Mouse (Mus musculus): ENCODE data around the gene Hectd4.

Hectd4 gene

DNA sequence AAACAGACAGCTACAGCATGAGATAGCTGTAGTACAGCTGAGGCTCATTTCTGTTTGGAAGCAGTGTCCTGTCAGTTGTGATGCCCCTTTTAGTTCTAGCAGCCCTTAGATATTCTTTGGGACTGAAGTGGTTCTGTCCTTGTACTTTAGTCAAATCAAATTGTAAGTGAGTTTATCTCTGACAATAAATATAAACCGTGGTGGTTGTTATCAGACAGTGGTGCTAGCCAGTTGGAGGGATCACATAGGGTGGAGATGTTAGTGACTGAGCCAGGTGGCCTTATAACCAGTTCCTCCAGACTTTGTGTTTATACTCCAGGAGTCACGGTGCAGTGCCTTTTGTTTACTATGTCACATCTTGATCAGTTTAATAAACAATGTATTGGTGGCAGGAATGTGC is 13.7 kb downstream of the Hectd4 start:
- no peak for DNase-seq (ENCODE audit: low spot score in 2 of 2)

DNA sequence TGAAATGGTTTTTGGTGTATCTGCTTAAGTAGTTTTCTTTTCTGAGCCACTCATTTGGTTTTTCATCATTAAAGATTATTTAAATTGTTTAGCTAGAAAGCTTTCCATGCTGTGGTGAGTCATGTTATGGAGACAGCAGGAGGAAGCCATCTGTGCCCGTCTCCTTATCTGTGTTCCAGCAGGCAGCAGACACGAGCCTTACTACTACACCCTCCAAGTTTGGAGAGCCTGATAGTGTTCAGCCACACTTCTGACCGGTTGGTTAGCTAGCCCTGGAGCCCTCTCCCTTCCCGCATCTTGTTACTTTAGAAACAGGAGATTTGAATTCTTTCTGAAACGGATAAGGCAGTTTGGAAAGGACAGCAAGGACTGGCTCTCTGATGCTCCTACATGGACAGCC is 16.2 kb downstream of the Hectd4 start:
- no peak for DNase-seq (ENCODE audit: low spot score in 2 of 2)

DNA sequence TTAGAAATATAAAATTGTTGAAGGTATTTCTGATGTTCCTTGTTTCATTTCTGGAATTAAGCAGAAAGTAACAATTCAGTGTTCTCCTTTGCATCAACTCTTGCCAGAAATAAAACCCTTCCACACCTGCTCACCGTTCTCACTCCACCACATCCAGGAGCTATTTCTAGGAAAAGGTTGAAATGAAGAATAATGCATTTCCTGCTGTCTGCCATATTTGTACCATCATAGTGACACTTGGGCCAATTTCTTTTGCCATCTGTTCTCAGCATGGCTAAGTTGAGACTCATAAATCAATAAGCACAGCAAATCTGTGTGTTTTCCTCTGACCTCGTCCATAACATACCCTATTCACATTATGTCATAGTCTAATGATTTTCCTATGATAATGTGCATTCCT is 18.2 kb downstream of the Hectd4 start:
- DNase-seq (ENCODE audit: low spot score in 2 of 2), result no peak

DNA sequence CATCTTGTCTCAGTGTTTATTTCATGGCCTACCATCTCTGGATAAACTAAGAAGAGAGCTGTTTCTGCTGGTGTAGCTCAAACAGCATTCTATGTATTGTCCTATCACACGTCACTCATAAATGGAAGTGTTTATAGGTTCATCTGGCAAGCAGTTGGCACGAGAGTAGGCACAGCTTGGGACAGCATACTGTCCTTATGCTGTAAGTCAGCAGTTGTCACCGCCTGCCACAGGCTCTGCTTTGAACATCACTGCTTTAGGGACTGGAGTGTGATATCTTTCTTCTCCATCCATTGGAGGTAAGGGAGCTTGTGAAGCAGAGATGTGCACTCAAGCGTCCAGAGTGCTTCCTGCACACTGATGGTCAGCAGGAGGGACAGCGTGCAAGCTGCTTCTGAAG is 19.8 kb downstream of the Hectd4 start:
- no peak for DNase-seq (ENCODE audit: low spot score in 2 of 2)

DNA sequence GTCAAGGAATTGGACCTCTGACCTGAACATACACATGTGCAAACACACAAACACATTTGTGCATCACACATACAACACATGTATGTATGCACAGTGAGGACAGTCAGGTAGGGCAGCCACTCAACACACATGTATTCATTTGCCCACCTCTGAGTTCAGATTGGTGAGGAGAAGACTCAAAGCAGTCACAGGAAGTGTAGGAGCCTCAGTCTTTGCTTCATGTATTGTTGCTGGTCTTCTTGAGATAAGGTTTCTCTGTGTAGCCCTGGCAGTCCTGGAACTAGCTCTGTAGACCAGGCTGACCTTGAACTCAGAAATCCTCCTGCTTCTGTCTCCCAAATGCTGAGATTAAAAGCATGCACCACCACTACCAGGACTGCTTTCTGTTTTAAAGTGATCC is 21.2 kb downstream of the Hectd4 start:
- no peak for DNase-seq (ENCODE audit: low spot score in 2 of 2)

DNA sequence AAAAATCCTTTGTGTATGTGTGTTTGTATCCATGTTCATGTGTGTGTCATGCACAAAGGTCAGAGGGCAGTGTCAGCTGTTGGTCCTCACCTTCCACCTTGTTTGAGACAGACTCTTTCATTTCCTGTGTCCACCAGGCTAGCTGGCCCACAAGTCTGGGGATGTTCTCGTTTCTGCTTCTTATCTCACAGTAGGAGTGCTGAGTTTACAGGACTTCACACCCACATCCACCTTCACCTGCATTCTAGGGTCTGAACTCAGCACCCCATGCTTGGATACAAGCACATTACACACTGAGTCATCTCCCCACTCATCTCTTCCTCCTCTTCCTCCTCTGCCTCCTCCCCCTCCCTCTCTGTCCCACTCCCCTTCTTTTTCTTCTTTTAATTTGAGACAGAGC is 22.2 kb downstream of the Hectd4 start:
- no peak for DNase-seq (ENCODE audit: low spot score in 2 of 2)

DNA sequence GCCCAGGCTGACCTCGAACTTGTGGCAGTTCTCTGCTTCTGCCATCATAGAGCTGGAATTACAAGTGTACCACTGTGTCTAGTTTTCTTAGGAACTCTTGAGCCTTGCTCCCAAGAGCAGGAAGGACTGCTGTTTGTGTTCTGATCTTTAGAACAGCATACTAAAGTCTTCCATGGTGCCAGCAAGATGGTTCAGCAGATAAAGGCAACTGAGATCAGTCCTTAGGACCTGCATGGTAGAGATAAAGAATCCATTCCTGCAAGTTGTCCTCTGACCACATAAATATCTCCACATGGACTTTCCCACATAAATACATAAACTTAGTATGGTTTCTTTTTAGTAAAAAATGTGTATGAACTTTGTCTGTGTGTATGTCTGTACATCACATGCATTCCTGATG is 22.7 kb downstream of the Hectd4 start:
- DNase-seq (ENCODE audit: low spot score in 2 of 2), result no peak

DNA sequence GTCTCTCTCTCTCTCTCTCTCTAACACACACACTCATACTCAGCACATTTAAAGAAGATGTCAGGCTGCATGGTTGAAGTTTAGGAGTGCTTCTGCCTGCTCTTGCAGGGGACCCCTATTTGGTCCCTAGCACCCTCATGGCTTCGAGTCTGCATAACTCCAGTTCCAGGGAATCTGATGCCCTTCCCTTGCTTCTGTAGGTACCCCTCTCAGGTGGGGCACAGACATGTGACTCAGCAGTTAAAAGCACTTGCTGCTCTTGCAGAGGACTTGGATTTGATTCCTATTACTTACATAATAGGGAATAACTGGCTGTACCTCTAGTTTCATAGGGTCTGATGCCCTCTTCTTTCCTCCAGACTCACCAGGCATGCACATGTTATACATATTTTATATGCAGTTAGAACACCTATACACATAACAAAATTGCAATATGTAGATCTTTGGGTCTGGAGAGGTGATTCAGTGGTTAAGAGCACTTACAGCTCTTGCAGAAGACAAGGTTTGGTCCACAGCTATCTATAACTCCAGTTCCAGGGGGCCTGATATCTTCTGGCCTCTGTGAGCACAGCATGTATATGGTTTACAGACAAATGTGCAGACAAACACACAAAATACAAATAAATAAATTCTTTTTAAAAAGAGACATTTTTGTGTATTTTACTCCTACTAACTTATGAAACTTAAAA is 23.8 kb downstream of the Hectd4 start:
- no peak for DNase-seq (ENCODE audit: low spot score in 2 of 2)

DNA sequence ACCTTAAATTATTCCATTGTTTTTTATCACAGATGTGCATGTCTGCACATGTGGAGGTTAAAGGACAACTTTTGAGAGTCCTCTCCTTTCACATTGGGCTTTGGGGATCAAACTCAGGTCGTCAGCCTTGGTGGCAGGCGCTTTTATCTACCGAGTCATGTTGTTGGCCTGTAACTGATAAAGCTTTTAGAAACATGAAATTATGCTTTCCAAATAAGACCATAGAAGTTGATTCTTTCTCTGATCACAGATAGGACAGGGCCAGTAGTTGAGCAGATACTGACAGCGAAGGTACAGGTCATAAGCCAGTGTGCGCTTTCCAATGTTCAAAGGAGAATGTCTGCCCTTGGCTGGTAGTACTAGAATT is 24.3 kb downstream of the Hectd4 start:
- no peak for DNase-seq (ENCODE audit: low spot score in 2 of 2)

DNA sequence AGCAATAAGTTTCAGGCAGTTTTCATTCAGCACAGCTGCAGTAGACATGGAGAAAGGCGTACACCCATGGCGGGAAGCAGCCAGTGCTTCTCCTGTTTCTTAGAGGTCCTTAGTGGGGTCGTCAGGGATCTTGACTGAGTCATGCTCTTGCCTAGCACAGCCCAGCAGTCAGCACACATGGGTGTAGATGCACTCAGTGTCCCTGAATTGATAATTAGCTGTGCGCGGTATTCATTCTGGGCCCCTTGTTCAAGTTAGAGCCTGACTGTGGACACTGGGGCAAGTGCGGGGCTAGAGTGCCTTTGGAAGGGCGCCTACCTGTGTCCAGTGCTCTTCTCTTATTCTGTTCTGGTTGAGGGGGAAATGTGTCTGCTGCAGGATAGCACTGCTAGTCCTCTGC is 25.2 kb downstream of the Hectd4 start:
- DNase-seq (ENCODE audit: low spot score in 2 of 2), result no peak

DNA sequence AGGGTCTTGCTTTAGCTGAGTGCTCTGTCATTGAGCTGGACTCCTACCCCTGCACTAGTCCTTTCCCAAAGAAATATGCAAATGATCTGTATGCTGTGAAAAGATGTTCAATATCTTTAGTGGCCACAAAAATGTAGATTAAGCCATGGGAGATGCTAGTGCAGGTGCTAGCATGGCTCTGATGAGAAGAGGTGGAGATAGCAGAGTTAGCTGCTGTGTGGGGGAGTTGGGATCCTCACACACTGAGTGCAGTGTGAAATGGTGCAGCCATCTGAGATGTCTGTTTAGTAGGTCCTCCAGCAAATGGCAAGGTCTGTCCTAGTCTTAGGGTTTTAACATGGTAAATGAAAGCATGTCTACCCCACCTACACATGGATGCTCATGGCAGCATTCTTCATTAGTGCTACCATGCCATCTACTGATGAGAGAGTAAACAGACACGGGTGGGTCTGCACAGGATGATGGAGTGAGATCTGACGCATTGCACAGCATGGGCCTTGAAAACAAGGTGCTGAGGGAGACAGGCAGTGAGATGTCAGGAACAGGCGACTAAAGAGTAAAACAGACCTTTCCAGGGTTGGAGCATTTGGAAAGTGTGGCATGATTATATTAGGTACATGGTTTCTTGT is 28.9 kb downstream of the Hectd4 start:
- DNase-seq (ENCODE audit: low spot score in 2 of 2), result no peak

DNA sequence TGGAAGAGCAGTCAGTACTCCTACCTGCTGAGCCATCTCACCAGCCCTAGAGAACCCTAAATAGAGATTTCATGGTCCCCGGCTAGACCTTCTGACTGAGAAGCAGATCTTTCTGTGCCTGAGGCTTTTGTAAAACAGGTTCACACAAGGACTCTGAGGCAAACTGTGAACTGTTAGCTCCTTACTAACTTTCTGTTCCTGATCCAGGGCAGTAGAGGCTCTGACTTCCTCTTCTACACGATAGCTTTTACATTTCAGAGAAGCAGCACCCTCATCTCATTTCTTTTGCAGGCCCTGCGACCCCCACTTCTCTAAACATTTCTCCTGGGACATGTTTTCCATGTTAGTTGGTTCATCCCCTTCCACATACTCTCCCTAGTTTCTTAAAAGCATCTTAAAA is 29.7 kb downstream of the Hectd4 start:
- no peak for DNase-seq (ENCODE audit: low spot score in 2 of 2)

DNA sequence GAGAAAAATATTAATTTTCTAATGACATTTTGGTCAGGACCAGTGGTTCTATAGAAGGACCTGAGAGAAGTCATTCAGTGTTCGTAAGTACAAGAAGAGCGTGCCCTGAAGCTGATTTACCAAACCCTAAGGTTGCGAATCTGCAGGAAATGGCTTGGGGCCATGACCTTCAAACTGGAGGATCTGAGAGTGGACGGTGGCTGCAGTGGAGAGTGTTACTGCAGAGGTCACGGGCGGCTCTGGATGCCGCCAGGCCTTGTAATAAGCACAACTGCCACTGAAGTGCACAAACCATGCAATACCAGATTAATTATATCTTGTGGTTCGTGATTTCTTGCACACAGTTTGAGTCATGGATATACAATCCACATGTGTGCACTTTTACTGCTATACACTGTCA is 31.8 kb downstream of the Hectd4 start:
- no peak for DNase-seq (ENCODE audit: low spot score in 2 of 2)

DNA sequence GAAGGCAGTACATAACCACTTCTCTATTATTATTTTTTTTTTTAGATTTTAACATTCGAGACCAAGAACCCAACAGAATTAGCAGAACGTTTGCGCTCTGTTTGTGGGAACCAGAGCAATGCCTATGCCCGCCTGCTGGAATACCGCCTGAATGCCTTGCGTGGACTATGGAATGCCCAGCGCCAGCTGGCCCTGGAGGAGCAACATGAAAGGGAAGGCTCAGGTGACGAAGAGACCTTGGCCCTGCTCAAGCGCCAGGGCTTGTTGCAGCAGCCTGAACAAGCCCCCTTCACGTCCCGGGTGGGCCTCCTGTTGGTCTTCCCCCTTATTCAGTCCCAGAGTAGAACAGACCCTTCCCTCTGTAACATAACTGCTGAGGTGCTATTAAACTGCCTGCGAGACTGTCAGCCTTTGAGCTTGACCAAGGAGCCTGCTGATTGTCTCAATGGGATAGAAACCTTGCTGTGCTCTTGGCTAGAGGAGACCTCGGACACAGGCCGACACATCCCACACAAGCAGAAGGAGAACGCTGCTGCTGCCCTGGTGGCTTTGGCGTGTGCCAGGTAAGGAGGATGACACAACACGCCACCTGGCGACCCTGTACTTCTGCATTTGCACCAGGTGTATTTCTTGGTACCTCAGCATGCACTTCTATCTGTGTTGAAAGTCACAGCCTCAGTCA is 33.9 kb downstream of the Hectd4 start:
- no peak for DNase-seq (ENCODE audit: low spot score in 2 of 2)

DNA sequence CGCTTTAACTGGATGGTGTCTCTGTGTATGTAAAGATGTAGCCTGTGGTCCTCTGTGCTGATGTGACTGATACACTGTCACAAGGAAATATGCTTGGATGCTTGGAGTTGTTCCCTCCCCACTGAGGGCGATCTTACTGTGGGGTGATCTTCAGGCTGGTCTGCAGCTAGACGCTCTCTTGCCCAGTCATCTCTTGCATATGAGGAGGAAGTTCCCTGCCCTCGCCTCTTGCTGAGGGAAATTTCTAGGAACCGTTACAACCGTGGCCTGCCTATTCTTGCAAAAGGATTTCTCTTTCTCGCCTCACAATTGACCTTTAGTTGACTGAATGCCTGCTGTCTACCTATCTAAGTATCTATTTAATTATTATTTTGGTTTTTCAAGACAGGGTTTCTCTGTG is 35.0 kb downstream of the Hectd4 start:
- DNase-seq (ENCODE audit: low spot score in 2 of 2), result no peak

DNA sequence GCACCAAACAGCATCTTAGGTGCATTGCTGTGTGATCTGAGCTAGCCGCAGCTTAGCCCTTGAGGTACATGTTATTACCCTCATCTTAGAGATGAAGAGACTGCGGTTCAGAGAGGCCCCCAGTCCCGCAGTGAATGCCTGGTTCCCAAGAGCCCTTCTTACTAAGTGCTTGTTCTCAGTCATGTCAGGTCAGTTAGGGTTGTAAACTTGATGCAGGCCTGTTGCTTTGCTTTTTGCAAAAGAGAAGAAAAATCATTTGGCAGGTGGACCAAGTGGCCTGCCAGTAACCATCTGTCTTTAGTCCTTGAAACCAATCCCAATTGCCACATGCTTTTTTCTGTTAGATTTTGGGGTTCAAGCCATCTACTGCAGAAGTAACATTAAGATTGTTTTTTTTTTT is 41.8 kb downstream of the Hectd4 start:
- DNase-seq (ENCODE audit: low spot score in 2 of 2), result no peak

DNA sequence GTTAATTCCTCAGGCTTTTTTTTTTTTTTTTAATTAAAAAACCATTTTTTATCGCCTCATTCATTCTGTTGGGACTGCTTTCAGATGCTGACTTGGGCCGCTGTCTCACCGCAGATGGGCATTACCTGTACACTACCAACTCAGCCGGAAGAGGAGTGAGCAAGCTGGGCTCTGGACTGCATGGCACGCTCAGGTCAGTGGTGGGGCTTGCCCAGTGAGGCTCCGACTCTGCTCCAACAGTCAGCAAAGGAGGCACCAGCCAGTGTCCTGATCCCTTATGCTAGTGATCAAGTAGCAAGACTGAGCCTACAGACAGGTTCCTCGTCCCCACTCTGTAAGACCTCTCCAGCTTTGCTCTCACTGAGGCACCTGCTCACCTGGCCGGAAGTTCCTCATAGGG is 42.4 kb downstream of the Hectd4 start:
- no peak for DNase-seq (ENCODE audit: low spot score in 2 of 2)

DNA sequence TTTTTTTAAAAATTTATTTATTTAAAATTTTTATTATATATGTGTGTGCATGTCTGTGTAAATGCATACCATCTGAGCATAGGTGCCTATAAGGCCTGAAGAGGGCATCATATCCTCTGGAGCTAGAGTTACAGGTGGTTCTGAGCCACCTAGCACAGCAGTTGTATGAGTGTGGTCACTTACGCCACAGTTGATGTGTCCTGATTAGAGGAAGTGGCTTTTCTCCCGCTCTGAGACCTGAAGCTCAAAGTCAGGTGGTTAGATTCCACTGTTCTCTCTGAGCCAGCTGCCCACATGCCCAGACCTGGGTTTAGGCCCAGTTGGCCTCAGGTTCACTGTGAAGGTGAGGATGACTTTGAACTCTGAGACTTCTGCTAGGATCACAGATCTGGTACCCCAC is 44.6 kb downstream of the Hectd4 start:
- no peak for DNase-seq (ENCODE audit: low spot score in 2 of 2)

DNA sequence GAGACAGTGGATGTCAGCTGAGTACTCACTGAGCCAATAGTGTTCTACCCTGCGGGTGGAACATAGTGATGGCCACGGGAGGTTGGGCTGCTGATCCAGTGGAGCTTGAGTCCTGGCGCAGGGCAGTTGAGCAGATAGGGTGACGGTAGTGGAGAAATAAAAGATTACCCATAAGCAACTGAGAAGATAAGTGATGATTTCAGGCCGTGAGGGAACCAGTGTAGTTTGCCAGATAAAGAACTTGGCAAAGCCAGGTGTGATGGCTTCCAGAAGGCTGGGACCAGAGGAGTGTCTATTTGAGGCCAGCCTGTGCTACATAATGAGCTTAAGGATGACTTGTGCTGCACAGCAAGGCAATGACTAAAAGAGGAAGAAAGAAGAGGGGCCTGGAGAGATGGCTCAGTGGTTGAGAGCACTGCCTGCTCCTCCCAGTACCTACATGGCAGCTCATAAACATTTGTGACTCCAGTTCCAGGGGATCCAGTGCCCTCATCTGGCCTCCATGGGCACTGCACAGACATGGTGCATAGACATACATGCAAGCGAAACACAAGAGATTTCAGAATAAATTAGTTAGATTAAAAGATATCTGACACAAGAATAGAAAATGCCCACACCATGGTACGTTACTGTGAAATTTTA is 46.8 kb downstream of the Hectd4 start:
- no peak for DNase-seq (ENCODE audit: low spot score in 2 of 2)

DNA sequence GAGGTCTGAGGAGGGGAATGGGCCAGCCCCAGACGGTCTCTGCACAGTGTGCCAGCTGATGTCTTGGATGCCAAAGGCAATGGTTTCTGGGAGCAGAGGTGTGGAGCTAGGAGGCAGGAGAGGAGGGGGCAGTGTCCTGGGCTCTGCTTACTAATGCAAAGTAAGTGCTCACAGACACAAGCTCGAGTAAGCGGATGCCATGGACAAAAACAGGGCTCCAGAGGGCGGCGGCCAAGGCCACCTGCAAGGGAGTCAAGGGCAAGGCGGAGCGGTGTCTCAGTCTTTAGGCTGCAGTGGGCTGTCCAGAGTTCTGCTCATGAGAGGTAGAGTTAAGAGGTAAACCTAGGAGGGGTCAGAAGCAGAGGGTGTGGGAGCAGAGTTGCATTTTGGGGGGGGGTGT is 51.0 kb downstream of the Hectd4 start:
- no peak for DNase-seq (ENCODE audit: low spot score in 2 of 2)

DNA sequence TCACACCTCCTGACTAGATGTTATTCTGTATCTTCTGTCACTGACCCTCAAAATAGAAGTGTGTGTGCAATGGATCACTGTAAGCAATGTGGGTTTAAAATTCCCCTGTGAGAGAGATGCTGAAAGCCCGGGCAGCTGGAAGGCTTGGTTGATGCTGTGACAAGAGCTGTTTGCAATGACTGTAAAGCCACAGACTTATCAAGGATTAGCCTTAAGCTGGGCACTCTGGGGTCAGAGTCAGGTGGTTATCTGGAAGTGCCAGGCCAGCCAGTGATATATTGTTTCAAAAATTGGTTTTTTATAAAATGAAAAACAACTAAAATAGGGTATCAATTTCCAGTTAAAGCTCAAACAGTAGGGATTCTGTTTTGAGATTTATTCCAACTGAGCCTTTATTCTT is 56.8 kb downstream of the Hectd4 start:
- DNase-seq (ENCODE audit: low spot score in 2 of 2), result no peak

DNA sequence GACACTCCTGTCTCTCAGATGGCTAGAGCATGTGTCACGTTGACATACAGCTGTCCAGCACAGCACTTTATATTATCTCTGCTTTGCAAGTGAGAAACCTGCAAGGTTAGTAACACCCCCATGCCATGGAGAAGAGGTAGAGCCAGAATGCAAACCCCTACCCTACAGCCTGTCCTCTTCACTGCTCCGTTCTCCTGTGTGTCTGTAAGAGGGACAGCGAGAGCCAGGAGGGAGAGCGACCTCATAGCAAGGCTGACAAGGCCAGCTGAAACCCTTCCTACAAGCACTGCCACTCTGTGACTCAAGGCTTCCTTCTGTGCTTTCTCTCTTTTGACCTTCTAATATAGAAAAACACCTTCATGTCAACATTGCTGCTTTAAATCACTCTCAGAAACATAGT is 60.4 kb downstream of the Hectd4 start:
- DNase-seq (ENCODE audit: low spot score in 2 of 2), result no peak

DNA sequence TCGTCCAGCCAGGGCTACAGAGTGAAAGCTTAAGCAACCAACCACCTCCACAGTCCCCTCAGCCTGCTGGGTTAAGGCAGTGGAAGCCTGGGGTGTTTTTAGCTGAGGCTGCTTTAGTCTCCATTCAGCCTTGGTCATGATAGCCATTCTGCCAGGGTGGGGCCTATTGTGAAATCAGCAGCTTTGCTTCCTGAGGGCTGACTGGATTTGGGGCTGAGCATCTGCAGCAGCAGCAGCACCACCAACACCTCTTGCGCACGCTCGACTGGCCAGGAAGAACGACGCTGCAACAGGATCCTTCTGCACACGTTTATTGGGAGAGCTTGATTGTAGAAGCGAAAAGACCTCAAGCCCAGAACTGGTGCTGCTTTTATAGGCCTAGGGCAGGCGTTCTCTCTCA is 63.0 kb downstream of the Hectd4 start:
- DNase-seq (ENCODE audit: low spot score in 2 of 2), result no peak

Measured in urinary bladder, postnatal 4 days (tissue).